Mouse (Mus musculus) ES-Bruce4 (cell line): Measurements from ENCODE around the gene Prpf40b.

Experiments used
- CTCF ChIP-seq: IDR thresholded peaks from one replicate; pipeline ENCODE4 v1.8.1; 2011; ENCODE audit warnings: low read depth, low read length
- EP300 ChIP-seq: IDR thresholded peaks from 2 replicates; pipeline ENCODE4 v1.6.1; 2011; ENCODE audit warnings: low read depth, low read length; ENCODE audit not compliant: insufficient read depth

DNA sequence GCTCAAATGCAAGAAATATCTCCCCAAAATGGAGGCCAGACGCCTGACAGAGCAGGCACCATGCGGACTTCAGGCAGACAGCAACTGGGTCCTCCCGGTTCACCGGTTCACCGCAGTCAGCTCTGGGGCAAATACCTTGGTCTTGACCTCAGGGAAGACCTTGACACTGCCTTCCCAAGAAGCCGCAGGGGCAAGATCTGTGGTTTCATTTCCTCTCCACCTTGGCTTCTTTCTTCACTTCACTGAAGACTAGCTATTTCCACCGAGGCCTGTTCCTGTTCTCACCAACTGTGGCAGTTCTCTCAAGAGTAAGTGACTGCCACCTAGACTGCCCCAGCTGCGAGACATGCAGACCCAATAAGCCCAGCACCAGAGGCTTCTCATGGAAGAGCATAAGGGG, 70.0 kb downstream of the Prpf40b start:
- no peak for TF ChIP-seq CTCF
- no peak for TF ChIP-seq EP300
